Mouse (Mus musculus): ENCODE measurements around the gene Fra10ac1.

The Fra10ac1 gene

DNA sequence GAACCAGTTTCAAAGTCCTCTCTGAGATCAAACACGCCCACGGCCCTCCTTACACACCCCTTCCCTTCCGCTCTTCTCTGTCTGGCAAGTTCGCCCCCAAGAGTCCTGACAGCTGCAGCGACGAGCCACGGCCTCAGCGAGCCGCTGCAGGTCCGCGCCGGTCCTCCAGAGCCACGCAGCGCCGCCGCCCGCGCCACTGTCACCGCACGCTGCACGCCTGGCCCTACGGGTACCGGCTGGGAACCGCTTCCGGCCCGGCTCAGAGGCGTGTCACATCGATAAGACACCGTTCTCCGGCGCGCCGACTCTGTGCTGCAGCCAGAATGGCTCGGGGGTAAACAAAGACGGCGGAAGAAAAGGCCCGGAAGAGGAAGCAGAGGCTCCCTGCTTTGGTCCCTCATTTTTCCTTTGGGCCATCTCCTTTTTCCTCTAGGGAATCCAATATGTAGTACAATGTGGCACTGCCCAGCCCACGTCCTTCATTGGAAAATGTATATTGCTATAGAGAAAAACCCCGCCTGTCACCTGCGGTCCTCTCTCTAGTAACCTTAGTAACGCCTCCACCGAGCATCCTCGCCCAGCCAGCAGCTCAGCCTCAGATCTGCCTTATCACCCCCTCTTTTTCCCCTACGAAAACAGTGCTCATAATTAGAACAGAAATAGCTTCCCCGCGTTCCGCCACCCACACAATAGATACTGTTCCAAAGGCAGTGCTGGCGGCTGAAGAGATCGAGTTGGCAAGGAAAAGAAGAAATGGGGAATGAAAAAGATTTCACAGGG is at the start of gene Fra10ac1:
TSS of gene Fra10ac1 (minus strand) at position 252 of the 780 bp plus-strand sequence.
- peak; percentile 84 for DNase-seq (ENCODE audit: low read depth, low spot score)

DNA sequence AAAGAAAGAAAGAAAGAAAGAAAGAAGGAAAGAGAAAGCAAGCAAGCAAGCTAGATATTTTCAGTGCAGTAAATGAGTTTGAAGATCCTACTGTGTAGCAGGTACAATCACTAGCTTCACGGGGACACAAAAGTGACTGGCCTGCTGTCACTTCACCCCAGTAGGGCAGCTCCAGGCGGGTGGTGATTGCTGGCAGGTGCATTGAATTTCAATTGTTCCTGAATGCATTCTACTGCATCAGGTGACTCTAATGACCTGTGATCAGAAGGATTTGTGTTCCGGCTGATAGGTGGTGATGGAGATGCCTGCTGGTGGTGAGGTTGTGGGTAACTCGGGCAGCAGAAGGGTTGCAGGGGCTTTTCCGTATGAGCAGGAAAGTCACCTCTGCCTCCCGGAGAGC is 47.1 kb upstream of the Fra10ac1 start:
- no peak for DNase-seq (ENCODE audit: low read depth, low spot score)

DNA sequence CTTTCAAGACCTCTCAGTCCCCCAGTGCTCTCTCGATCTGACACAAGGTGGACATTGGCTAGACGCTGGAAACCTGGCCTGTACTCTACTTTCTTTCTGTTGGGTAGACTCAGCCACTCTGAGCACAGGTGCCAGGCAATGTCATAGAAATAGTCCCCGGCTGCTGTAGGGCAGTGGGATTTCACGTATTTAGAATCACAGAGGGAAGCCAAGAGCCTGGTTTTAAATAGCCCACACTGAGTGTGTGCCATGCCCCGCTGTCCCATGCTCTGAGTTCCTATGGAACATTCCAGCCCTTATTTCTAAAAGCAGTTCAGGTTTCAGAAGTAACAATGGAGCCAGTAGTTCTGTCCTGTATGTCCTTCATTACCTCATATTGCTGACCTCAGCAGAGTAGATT is 43.5 kb upstream of the Fra10ac1 start:
- no peak for DNase-seq (ENCODE audit: low read depth, low spot score)

- no peak for DNase-seq (ENCODE audit: low read depth, low spot score)
Observed at GRCm38 (mm10) chr19:38265767-38266166, 41.8 kb upstream of the Fra10ac1 start.

GRCm38 (mm10) chr19:38264505-38265500 is 40.8 kb upstream of the Fra10ac1 start, which contains the start of gene Lgi1:
Gene Lgi1, plus strand, starts transcription at chr19:38264536.
- DNase-seq (ENCODE audit: low read depth, low spot score) = no peak

GRCm38 (mm10) chr19:38263829-38264504 is 40.0 kb upstream of the Fra10ac1 start:
- DNase-seq (ENCODE audit: low read depth, low spot score) = no peak

DNA sequence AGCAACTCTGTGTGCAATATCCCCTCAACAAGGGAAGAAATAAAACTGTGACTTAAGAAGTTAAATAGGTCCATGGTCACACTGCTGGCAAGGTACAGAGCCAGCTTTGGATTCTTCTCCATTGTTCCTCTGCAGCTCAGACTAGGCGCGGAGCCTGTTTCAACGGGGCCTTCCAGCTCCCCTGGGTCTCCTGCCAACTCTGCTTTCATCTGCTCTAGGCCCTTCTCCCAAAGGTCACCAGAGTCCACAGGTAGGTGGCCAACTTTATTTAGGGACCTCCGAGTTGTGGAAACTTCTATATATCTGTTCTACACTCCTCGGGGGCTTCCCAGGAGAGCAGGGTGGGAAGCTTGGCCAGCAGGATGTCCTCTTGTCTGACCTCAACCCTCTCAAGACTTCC is 37.4 kb upstream of the Fra10ac1 start:
- DNase-seq (ENCODE audit: low read depth, low spot score) = no peak

GRCm38 (mm10) chr19:38260346-38260745 is 36.4 kb upstream of the Fra10ac1 start:
- no peak for DNase-seq (ENCODE audit: low read depth, low spot score)

DNA sequence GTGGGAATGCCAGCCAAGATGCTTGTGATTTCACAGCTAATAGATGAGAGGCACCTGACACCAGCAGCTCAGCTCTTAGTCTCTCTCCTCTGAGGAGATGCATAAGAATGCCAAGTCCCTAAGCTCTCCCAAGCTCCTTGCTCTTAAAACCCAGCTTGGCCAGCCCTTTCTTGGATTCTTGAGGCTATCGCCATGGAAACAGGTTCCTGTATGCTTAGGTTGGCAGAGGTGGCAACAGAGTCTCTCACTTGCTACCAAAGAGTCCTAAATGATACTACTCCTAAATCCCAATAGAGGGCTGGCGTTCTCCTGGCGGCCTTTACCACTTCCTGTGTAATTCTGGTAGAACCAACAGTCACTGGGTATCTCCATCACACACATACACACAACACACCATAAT is 35.5 kb upstream of the Fra10ac1 start:
- DNase-seq (ENCODE audit: low read depth, low spot score) = no peak

- DNase-seq (ENCODE audit: low read depth, low spot score) = no peak
Observed at GRCm38 (mm10) chr19:38258651-38259065, 34.7 kb upstream of the Fra10ac1 start.

- DNase-seq (ENCODE audit: low read depth, low spot score) = peak; percentile 55
Observed at GRCm38 (mm10) chr19:38253796-38254195, 29.8 kb upstream of the Fra10ac1 start.

GRCm38 (mm10) chr19:38249627-38250026 is 25.7 kb upstream of the Fra10ac1 start:
- DNase-seq (ENCODE audit: low read depth, low spot score) = no peak

- DNase-seq (ENCODE audit: low read depth, low spot score) = no peak
Observed at GRCm38 (mm10) chr19:38246177-38246622, 22.2 kb upstream of the Fra10ac1 start.

DNA sequence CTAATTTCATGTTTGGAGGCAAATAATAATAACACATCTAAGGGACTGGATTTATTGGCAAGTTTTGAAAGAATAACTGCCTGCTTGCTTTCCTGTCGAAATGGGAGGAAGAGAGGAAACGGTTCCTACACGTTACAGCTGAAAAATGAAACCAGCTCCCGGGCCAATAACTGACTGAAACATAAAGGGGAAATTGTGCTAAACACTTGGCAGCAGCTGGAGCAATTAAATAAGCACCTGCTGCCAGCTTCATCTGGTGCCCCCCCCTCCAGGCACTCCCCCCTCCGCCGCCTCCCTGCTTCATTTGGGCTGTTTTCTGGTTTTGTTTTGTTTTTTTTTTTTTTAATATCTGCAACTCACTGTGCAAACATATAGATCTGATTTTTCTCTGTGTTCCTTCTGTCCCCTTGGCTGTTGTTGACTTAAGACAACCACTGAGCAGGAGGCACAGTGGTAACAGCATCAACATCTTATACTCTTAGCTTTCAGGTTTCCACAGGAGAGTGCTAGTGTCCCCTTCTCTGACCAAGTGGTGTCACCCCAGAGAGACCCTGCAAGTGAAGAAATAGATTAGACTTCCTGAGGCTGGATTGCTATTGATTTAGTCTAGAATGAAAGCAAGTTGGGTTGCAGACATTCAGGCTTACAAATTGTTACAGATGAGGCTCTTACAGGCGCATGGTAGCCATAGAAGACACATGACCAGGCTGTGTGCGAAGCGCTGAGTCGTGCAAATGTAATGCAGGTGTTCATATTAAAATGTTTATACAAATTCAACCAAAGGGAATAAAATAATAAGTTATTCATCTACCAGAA is 21.6 kb upstream of the Fra10ac1 start:
- DNase-seq (ENCODE audit: low read depth, low spot score) = no peak

- DNase-seq (ENCODE audit: low read depth, low spot score) = no peak
Observed at GRCm38 (mm10) chr19:38244748-38245147, 20.8 kb upstream of the Fra10ac1 start.

GRCm38 (mm10) chr19:38242314-38242852 is 18.4 kb upstream of the Fra10ac1 start:
- no peak for DNase-seq (ENCODE audit: low read depth, low spot score)

- DNase-seq (ENCODE audit: low read depth, low spot score) = no peak
Observed at GRCm38 (mm10) chr19:38238213-38238951, 14.4 kb upstream of the Fra10ac1 start.

DNA sequence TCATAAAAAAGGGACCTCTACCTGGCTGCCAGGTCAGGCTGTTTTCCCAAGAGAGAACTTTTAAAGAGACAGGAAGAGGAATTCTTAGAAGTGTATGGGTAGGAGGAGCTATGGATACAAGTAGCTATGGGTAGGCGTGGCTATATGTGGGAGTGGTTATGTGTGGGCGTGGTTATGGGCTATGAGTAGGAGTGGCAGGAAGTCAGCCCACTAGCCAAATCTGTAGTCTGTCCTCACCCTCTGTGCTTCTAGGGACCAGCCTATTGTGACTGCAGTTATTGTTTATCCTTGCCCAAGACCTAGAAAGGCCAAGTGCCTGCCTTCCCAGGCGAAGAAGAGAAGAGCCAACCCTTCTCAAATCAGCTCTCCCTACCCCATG is 13.9 kb upstream of the Fra10ac1 start:
- DNase-seq (ENCODE audit: low read depth, low spot score) = no peak

- DNase-seq (ENCODE audit: low read depth, low spot score) = no peak
Observed at GRCm38 (mm10) chr19:38236526-38236925, 12.6 kb upstream of the Fra10ac1 start.

DNA sequence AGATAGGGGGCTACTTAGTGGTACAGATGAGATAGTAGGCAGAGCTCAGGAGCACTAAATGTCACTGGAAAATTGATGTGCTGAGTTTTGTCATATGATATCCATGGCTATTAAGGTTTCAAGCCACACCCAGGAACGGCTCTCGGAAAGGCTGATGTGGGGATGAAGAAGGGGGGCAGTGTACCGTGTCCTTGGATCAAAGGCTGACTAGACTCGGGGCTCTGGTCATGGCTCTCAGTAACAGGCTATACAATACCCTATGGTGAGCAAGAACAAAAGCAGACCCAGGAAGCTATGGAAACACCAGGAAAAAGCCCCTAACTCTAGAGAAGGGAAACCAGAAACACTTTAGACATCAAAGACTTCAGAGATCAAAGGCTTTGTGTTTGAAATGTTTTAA is 8.6 kb upstream of the Fra10ac1 start:
- DNase-seq (ENCODE audit: low read depth, low spot score) = no peak
